Mouse (Mus musculus): ENCODE measurements around the gene Papss2.

Papss2 gene

DNA sequence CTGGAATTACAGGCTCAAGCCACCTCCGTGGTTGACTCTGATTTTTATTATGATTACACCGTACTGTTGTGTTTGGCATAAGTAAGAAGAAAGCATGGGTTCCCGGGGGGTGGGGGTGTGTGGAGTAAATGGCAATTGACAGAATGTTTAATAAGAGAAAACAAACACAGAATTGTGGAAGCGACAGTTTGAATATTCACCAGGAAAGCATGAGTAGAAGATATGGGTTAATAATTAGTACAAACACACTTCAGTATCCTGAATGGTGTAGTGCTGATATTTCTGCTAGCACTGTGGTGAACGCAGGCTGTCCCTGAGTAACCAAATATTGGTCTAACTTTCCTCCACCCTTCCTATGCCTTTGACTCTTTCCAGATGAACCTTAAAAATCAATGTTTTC, 3.8 kb downstream of the Papss2 start:
- in situ Hi-C loops (cut with MboI, MseI): no loop called here

DNA sequence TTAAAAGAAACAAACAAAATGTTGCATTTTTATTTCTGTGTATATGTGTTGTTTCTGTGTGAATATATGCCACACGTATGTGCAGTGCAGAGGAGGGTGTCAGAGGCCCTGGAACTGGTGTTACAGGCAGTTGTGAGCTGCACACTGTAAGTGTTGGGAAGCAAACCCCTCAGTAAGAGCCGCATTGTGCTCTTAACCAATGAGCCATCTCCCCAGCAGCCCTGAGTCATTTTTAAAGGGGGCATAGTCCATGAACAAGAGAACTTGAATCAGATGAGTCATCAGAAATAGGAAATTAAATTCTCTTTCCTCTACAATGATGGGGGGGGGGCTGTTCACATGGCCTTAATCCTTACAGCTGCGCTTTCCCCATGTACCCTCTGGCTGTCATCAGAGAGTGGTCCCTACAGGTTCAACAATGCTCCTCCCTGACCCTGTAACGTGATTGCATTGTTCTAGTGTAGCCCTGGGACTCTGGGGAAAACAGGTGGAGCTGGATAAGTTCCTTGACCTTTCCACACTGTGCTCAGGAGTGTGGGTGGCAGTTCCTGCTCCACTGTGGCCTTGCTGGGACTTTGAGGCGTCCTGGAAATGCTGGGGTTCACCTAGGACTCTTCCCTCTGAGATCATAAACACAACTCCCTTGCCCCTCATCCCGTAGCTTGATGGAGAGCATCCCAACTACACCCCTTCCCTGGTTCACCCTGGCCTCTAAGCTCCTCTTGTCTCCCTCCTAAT, 5.6 kb downstream of the Papss2 start:
- in situ Hi-C loops (cut with MboI, MseI): no loop called here

DNA sequence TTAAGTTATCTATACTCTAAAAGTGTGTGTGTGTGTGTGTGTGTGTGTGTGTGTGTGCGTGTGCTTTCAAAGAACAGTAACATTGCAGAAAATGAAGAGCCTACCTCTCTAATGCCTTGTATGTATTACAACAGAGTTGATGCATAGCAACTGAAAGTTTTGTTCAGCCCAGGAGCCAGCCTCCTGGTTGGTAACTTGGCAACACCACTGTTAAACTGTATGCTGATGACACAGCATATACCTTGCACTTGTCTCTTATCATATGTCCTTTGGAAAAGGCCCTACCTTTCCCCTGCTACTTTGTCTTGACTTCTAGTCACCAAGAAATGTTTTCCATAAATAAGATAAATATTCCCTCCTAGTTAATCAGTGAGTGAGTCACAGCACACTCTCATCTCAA, 7.9 kb downstream of the Papss2 start:
- in situ Hi-C loops (cut with MboI, MseI): no loop called here

DNA sequence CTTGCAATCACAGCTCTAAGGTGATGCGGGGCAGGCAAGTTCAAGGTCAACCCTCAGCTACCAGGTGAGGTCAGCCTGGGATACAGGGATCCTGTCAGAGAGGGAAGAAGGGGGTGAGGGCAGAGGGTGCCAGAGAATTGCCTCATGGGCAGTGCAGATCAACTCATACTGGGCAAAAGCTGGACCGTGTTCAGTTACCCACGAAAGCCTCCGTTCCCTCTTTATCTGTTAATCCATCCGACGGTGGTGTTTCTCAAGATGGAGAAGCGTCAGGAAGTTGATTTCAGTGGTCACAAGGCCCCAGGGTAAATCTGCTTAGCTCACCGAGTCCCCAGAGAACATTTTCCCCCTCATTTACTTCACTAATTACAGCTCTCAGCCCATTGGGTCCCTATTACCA, 8.5 kb downstream of the Papss2 start:
- in situ Hi-C loops (cut with MboI, MseI): no loop called here

DNA sequence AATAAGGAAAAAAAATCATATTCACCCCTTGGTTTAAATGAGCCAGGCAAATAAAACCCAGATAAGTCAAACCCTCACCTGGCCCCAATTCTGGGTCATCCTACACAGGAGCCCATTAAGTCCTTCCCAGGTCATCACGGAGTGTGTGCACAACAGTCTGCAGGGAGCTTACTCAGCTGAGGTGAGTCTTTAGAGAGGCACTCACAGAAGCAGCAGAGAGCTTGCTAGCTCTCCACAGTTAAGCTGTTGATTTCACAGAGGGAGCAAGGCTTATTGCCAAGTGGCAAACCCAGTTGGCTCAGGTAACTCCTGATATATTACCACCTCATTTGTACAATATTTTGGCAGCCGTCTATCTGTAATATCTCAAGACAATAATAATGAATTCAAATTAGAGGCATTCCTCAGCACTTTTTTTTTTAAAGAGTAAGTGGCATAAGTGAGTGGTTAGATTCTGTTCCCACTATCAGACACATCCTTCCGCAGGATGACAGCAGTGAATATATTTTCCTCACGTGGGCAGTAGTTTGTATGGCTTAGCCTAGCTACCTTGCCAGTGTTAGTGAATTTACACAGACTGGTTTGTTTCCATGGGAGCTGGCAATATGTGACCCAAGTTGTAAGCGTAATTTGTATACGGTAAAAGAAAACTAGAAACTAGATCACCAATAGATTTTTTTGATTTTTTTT, 9.1 kb downstream of the Papss2 start:
- in situ Hi-C loops (cut with MboI, MseI): no loop called here

DNA sequence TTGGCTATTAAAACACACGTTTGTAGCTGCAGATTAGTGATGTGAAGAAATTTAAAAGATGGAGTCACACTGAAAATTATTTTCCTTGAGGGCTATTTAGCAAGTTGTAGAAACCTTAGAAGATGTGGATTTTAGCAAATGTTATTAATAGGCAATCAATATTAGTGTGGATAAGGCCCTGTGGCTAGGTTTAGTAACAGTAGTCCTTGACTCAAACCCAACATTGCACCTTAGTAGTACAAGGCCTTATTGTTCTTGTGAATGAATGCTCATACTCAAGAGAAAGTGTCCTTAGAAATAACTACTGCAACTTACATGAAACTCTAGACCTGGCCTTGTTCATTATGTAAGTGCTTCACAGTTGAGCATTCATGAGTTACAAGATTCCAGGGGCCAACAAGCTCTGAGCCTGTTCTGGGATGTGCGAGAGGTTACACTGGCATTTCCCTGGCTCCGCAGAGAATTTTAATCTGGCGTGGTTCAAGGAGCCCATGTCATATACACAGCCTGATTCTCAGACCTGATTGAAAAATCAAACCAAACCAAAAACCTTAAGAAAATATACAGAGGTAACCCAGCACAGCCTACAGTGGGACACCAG, 10.7 kb downstream of the Papss2 start:
- in situ Hi-C loops (cut with MboI, MseI): no loop called here

DNA sequence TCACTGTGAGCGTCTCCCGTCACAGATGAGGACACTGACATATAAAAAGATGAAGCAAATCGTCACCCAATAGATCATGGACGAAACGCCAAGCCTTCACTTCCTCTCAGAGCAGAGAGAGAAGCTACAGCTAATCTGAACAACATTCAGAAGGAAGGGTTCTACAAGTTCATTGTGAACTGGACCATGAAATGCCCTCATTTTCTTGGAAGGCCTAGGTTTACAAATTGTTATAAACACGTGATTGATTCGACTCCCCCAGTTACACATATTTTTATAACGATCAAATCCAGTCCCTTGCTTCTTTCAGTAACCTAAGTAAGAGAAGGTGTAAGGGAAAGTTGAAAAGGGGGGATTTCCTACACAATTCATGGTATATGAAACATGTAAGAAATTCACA, 11.4 kb downstream of the Papss2 start:
- in situ Hi-C loops (cut with MboI, MseI): no loop called here

DNA sequence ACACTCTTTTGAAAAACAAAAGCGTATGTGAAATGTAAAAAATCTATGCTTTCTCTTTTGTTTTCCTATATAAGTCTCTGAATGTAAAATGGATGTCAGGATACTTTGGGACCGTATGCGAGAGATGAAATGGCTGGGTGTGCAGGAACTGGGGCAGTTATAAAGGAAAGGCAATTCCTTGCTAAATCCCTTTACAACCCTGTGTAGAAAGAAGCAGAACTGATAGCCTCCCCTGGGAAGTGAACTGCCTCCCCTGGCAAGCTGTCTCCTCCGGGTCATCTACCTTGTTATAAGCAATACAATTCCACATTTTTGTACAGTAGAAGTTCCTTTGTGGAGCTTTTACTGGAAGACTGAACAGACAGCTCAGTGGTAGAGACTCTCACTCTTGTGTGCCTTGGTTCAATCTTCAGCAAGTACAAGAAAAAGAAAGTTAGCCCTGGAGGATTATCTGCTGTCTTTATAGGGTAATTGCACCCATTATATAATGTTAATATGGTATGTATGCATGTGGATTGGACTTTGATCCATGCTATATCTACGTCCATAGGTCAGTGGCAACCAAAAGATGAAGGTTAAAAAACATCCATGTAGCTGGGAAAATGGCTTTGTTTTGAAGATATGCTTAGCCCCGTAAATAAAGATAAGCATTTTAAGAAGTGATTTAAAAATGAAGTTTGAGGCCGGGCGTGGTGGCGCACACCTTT, 15.9 kb downstream of the Papss2 start:
- in situ Hi-C loops (cut with MboI, MseI): no loop called here

DNA sequence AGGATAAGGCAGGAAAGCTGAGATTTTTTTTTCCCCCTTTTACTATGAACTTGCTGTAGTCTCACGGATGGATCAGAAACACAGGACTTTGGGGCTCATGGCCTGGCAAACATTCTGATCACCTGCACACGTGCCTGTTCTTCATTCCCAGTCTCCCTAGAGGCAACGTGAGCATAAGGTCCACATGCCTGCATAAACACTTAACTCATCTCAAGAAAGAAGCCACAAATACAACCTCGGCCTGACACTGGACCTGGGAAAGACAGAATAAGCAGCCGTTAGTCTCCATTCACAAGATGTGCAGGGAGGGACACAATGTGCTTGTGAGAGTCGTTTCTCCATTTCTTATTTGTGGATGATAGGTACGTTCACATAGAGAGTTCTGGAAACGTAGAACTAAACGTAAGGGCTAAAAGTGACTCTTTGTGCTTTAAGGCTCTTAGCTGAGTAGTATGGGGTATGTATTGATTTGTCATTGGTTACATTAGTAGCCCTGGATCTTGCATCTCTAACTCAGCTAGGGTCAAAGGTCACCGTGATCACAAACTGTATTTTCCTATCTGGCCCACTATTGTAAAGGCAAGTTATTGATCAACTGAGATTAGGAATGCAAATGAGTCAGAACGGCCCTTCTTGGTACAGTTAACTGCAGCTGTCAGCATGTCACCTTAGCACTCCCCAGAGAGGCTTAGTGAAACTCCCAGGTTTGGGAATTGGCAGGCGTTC, 18.6 kb downstream of the Papss2 start:
- in situ Hi-C loops (cut with MboI, MseI): no loop called here

DNA sequence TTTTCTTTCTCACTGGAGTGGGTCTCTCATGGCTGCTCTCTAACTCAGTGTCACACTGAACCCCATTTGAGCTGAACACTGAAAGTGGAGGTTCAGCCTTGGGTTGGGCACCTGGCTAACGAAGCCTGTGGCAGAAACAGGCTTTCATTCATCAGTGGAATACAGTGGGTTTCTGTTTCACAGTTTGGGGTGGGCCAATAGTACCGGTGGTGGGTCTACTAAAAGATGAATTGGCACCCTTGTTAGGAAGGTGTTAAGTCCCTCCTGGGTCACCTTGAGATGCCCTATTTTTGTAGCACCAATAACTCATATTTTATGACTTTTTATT, 19.1 kb downstream of the Papss2 start:
- in situ Hi-C loops (cut with MboI, MseI): no loop called here

DNA sequence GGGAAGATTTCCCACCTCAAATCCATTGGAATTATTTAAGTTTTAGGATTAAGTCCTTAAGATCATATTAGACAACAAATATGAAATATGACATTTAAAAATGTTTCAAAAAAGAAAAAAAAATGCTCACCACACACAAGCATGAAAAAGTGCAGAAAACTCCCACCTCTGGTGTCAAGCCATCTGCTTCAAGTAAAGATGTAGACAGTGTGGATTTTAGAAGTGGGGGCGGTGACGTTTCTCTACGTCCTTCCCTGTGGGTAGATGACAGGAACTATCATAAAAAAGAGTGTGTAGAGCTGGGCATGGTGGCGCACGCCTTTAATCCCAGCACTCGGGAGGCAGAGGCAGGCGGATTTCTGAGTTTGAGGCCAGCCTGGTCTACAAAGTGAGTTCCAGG, 21.1 kb downstream of the Papss2 start:
- in situ Hi-C loops (cut with MboI, MseI): no loop called here

DNA sequence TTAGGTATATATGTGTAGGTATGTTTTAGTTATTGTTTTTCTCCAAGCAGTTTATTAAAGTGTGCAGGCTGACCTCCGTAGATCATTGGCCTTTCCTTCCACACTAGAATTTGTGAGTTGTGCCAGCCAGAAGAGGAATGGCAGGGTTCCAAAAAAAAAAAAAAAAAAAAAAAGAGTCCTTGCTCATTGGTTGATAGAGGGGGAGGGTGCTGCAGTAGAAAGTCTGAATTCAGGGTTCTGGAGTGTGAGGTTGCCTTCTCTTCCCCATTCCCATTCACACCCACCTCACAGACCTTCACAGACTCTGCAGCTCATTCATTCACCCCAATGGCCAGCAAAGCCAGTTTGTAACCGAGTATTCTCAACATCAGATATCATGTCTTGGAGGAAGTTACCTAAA, 24.1 kb downstream of the Papss2 start:
- in situ Hi-C loops (cut with MboI, MseI): no loop called here

DNA sequence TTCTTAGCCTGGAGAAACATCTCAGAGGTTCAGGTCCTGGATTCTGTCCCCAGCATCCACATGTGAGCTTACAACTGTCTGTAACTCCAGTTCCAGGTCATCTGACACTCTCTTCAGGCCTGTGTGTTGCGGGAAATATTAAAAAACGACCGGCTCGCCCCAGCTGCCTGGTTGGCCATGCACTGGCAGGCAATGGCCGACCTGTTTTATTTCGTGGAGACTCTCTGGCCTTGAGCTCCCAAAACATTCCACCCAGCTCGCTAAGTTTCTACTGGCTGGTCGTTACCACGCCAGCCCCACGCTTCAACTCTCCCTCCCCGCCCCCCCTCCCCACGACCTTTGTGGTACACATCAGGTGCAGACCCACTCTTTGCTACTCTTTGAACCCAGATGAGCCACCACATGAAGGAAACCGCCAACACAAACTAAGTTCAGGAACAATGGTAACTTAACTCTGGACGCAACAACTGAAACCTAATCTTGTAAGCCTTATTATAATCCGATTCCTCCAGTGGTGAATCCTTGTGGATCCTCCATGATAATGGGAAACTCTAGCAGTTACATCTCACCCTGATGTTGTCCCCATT, 25.4 kb downstream of the Papss2 start:
- in situ Hi-C loops (cut with MboI, MseI): no loop called here

DNA sequence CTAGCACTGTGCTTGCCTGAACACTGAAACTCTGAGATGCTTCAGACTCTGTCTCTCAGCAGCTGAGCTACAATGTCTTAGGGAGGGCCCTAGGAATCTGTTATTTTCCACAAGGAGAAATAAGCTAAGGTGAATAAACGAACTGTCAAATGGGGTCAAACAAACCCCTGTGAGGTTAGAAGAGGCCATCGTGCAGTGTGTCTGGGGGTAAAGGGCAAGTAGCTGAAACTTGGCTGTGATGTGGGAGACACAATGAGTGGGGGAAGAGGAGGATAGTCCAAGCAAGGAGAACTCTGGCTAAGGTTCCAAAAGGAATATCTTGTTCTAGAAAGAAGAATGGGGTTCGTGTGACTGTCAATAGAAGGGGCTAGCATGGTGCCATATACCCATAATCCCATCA, 26.6 kb downstream of the Papss2 start:
- in situ Hi-C loops (cut with MboI, MseI): no loop called here

DNA sequence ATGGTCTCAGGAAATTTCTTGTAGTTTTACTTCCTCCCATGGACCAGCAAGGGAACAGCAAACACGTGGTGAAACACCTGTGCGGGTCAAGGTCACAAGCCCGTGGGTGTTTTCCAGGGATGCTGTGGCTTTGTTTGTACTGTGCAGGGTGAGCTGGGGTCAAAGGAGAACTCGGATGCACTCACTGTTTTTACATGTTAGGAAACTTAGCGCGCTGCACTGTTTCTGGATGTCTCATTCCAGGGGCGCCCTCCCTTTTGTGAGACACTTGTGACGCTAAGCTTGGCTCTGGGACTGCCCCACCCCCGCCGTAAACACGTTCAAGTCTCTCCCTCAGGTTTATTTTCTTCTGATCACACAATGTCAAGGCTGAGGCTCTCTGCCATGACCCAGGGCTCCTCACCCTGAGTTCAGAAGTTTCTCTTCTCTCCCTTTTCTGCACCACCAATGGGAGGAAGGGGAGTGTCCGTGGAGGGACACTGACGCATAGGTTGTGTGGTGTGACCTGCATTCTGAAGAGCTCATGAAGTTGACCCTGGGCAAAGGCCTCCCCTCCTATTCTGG, 31.3 kb downstream of the Papss2 start:
- in situ Hi-C loops (cut with MboI, MseI): no loop called here

DNA sequence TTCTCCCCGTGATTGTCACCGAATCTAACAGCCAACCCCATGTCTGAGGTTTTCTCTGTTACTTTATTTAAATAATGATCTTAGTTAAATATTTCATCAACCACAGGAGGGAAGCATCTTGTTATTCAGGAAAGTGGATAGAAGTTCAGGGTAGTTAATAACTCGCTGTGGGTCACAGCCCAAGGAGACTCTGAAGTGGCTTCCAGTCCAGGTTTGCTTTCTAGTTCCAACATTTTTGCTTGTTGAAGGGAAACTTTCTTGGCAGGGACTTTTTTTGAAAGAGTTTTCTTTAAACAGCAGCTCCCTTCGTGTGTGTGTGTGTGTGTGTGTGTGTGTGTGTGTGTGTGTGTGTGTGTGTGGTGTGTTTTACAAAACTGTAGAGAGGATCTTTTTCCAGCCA, 32.0 kb downstream of the Papss2 start:
- in situ Hi-C loops (cut with MboI, MseI): no loop called here

DNA sequence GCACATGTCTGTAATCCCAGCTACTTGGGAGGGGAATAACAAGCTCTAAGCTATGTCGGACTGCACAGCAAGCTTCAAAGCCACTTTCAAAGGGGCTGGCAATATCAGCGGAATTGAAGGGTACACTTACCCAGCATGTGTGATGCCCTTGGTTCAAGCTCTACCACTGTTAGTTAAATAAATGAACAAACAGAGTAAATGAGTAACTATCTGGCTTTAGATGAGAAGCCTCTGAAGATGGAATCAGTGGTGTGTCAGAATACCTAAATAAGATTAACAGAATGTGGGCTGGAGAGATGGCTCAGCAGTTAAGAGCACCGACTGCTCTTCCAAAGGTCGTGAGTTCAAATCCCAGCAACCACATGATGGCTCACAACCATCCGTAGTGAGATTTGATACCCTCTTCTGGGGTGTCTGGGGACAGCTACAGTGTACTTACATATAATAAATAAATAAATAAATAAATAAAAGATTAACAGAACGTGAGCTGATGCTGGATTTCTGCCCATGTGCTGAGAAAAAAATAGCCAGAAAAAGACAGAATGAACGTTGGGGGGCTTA, 33.1 kb downstream of the Papss2 start:
- in situ Hi-C loops (cut with MboI, MseI): no loop called here

DNA sequence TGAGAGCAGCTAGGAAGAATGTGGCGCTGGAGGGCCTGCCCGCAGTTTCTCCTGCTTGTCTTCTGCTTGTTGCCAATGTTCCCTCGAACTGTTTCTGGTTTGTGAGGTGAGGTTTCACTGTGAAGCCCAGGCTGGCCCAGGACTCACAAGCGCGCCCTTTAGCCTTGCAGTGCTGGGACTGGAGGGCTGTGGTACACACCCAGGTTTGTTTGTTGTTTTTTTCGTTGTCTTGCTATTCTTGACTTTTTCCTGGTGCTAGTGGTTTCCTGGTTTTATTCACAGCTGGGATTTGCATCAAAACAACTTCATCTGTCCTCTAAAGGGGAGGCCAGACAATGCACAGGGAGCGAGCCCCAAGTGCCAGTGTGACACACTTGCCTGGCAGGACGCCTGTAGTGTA, 39.3 kb downstream of the Papss2 start:
- in situ Hi-C loops (cut with MboI, MseI): no loop called here

DNA sequence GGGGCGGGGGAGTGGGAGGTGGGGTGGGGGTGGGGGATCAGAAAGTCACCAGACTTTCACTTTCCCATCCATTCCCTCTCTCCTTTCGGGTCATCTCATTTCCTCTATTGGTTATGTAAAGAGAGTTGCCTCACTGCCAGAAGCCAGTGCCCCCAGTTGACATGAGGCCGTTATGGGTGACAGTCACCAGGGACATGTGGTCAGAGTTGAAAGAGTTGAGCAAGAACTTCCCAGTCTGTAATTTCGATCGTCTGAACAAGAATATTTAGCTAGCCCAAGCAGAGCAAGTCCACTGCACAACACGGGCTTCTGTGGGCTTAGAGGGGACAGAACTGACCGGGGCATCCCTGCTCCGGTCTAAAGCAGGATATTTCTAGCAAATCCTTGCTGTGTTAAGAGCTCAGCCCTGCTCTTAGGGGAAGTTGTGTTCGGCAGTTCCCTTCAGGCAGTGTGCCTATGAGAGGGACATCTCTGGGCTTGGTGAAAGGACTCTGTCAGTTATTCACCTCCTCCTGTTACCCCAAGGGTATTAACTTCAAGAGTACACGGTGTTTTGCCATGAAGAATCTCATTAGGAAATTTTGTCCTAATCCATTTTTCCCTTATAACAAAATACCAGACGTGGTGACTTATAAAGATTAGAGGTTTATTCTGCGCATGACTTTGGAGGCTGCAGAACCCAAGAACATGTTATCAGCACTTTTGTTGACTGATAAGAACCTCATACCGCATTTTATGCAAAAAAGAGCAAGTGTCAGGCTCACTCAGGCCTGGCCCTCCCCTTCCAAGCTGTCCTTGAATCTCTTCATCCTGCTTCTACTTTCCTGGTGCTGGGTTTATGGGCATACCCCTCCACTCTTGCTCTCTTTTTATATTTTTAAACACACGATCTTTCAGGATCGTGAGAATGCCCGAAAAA, 42.0 kb downstream of the Papss2 start:
- in situ Hi-C loops (cut with MboI, MseI): no loop called here
